Mouse (Mus musculus): ENCODE measurements around the gene Dnah5.

Gene Dnah5

DNA sequence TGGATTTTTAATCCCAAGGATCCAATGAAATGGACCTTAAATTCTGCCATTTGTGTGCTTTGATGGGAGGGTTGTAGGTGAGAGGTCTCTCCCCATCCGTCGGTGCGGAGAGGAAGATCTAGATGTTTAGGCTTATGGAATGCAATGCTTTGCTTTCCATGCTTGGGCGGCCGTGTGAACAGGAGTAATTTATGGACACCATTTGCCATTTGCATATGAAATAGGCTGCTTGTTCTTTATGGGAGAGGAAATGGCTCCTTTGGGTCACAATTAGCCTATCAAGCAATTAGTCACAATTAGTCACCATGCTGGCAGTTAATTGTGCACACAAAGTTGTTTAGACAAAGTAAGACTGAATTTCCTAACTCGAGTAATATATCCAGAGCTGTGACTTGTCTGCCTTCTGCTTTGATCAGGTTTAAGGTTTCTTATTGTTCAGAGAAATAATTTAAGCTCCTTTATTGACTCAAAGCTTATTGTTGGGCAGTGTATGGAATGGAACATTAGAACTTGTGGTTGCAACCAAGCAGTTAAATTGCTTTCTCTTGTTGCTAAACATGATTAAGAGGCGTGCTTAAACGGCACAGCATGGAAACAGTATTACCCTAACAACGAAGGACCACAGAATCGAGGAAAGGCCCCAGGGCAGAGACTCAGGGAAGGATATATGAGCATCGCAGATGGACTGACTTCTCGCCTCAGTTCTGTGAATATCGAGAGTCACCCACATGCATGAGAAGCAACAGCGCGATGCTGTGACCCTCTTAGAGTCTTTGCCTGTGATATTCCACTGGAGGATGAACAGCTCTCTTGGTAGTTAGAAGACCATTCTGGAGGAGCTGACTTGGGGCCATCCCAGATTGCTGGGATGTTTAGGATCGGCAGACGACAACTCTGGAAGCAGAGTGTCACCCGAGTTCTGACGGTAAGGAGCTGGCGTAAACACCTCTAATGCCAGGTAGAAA, at the start of gene Dnah5:
Gene Dnah5, plus strand, starts transcription at position 642 of the 965 bp plus-strand sequence.
- no peak for DNase-seq (ENCODE audit: extremely low read depth, low read depth)

GRCm38 (mm10) chr15:28154822-28155501, 48.6 kb upstream of the Dnah5 start:
- no peak for DNase-seq (ENCODE audit: extremely low read depth, low read depth)

DNA sequence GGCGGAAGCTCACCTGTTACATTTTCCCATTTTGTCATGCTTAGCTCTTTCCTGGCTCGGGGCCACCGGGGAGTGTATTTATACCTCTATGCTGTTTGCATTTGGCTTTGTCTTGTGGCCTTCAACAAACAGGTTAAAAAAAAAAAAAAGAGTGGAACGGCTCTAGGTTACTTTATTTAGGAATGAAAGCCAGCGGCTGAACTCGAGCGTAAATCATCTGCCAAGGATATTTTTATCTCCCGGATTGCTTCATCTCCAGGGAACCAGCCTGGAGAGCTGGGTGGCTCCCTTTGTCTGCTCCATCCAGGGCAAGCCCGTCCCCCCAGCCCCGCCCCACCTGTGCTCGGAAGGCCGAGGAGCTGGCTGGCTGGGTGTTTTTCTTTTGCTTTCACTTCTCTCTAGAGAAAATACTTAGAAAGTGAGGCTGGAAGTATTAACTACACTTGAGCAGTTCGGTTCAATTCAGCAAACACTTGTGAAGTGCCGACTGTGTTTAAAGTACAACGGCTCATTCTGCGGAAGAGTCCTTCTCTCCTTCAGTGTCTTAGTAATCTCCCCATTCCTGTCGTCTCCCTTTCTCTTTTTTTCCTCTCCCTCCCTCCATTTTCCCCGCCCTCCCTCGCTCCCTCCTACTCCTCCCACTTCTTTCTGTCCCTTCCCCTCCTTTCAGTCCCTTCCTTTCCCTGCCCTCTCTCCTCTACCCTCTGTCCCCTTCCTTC, 44.6 kb upstream of the Dnah5 start:
- no peak for DNase-seq (ENCODE audit: extremely low read depth, low read depth)

GRCm38 (mm10) chr15:28162291-28162690, 41.3 kb upstream of the Dnah5 start:
- no peak for DNase-seq (ENCODE audit: extremely low read depth, low read depth)

GRCm38 (mm10) chr15:28165234-28165633, 38.3 kb upstream of the Dnah5 start:
- DNase-seq (ENCODE audit: extremely low read depth, low read depth), result no peak

DNA sequence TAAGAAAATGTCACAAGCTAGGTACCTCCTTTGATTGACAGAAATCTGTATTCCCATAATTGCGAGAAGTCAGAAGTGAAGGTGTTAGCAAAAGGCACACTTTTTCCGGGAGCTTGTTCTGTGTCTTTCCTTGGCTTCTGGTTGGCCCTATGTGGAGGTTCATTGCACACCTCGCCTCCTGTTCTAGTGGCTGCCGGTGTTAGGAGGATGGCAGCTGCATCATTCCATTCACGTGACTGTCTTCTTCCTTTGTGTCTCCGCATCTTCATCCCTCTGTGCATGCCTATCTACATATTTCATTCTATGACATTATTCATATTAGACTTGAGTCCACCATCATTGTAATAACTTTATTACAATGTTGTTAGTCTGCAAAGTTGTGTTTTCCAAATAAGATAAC, 37.5 kb upstream of the Dnah5 start:
- DNase-seq (ENCODE audit: extremely low read depth, low read depth), result no peak

DNA sequence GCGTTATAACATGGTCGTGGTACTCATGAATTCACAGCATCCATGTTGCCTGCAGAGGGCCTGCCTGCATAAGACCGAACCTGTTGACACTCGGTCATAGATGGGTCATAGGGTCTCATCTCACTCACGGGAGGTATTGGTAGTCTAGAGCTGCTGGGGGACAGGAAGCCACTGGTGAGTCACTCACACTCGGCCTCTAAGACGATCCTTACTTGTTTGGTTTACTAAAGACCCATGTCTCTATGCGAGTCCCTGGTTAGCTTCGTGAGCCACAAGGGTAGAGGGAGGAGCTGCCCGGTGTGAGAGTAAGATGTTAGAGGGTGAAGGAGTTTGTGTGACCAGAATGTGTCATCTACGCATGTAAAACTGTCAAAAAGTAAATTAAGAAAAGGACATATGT, 24.6 kb upstream of the Dnah5 start:
- DNase-seq (ENCODE audit: extremely low read depth, low read depth), result no peak

DNA sequence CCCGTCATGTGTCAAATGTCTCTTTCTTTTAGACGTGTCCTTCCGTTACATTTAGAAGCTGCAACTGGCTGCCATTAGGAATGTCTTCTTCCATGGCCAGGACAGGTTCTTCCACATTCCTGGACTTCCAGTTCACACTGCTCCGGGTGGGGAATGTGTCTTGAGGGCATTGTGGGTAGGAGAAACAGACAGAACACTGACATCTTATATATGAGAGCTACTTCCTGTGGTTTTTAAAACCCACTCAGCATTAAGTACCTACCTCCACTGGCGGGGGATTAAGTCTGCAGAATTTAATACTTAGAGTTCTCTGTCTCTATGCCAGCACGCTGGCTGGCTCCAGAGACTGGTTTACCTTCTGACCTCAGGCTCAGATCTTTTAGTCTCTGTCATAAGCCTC, 24.0 kb upstream of the Dnah5 start:
- no peak for DNase-seq (ENCODE audit: extremely low read depth, low read depth)

- DNase-seq (ENCODE audit: extremely low read depth, low read depth), result peak; percentile 21
Measured at GRCm38 (mm10) chr15:28181862-28182261, 21.7 kb upstream of the Dnah5 start.

DNA sequence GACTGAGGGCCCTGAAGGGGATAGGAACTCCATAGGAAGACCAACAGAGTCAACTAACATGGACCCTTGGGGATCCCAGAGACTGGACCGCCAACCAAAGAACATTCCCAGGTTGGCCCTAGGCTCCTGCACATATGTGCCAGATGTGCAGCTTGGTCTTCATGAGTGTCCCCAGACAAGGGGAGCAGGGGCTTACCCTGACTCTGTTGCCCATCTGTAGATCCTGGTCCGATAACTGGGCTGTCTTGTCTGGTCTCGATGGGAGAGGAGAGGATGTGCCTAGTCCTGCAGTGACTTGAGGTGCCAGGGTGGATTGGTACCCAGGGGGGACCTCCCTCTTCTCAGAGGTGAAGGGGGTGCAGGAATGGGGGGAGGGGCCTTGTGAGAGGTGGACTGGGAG, 21.0 kb upstream of the Dnah5 start:
- no peak for DNase-seq (ENCODE audit: extremely low read depth, low read depth)

- no peak for DNase-seq (ENCODE audit: extremely low read depth, low read depth)
Measured at GRCm38 (mm10) chr15:28187472-28188360, 15.8 kb upstream of the Dnah5 start.

- no peak for DNase-seq (ENCODE audit: extremely low read depth, low read depth)
Measured at GRCm38 (mm10) chr15:28188361-28189011, 15.1 kb upstream of the Dnah5 start.

DNA sequence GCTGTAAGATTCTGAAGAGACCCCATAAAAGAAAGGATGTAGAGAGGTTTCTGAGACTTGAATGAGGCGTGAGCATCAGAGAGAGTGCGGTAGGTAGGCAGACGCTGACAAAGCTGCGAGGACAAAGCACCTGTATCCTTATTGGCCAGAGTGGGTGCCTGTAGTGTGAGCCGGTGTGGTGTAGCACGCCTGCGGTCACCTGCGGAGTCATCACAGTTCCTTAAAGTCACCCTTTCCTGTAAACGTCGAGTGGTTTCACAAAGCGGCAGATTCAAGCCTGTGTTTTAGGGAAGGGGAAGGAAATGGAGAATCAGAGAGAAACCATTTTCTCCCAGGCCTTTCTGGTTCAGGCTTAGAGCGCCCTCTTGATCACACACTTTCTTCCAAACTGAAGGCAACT, 13.9 kb upstream of the Dnah5 start:
- no peak for DNase-seq (ENCODE audit: extremely low read depth, low read depth)

DNA sequence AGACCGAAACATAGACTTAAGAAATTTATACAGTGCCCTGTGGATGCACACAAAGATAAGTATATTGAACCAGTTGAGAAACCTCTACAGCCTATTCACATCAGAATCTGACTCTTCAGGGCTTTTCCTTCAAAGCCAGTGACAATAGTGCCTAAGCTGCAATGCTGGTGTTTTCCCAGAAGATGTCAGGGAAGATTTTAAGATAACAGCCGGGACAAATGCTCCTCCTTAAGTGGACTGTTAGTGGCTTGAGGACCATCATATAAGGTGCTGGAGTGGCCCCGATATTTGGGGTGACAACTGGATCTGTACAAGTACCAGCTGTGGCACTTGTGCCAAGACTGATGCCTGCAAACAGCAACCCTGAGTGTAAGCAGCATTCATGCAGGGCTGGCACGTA, 4.9 kb upstream of the Dnah5 start:
- DNase-seq (ENCODE audit: extremely low read depth, low read depth), result no peak

GRCm38 (mm10) chr15:28204626-28205025, 1.1 kb downstream of the Dnah5 start:
- no peak for DNase-seq (ENCODE audit: extremely low read depth, low read depth)

GRCm38 (mm10) chr15:28207545-28207944, 4.0 kb downstream of the Dnah5 start:
- DNase-seq (ENCODE audit: extremely low read depth, low read depth), result no peak

GRCm38 (mm10) chr15:28213057-28213456, 9.5 kb downstream of the Dnah5 start:
- no peak for DNase-seq (ENCODE audit: extremely low read depth, low read depth)

DNA sequence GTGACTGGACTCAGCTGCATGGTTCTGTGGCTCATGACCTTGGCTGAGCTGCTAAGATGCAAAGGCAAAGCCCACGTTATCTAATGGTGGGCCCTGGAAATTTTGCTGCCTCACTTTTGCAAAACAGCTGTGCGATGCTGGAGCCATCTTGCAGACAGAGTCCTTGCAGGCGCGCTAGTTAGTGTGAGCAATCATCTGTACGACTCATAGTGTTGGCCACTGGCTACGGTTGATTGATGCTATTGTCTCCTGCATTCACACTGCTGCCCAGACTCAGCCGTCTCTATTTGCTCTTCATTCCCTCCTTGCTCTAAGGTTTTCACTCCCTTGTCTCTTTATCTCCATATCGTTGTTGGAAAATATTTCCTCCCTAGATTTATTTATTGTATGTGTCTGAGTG, 12.8 kb downstream of the Dnah5 start:
- no peak for DNase-seq (ENCODE audit: extremely low read depth, low read depth)

DNA sequence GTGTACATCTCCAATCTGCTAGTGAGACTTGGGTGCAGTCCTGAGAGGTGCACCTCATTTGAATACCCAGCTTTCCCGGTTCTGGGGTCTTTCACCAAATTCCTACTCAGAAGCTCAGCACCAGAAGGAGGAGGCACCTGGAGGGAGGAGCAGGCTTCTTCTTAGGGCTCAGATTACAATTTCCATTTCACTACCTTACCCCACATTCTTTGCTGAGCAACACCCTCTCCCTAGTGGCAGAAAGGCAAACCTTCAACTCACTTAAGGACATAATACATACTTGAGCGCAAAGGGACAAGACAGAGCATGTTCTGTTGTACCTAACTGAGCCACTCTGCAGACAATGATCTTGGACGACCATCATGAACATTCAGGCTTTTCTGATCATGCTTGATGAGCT, 23.8 kb downstream of the Dnah5 start:
- DNase-seq (ENCODE audit: extremely low read depth, low read depth), result no peak

DNA sequence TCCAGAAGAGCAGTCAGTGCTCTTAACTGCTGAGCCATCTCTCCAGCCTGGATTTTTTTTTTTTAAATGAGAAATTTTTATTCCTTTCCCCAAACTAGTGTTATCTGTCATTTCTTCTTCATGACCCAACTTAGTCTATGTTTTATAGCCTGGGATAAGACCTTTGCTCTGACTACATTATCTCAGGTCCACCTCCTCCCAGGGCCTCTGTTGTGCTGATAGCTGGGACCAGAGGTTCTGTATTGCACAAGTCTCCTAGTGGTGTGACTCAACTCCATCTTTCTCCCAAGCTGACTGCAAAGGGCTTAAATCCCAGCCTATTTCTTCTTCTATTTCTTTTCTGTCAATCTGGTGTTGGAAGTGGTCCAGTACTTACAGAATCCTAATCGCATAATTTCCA, 56.7 kb downstream of the Dnah5 start:
- DNase-seq (ENCODE audit: extremely low read depth, low read depth), result no peak
